Mouse (Mus musculus) heart, adult 9 months (tissue): Measurements from ENCODE around the gene Fv1.
A peak's percentile ranks its signal among the peaks of the same experiment; 100 is the strongest.

ENCODE experiments used
- DNase-seq, 2 experiments: peaks; one replicate each; pipeline ENCODE4 v3.0.0; 2022; ENCODE audit warnings: low spot score in 2 of 2

Fv1 gene

DNA sequence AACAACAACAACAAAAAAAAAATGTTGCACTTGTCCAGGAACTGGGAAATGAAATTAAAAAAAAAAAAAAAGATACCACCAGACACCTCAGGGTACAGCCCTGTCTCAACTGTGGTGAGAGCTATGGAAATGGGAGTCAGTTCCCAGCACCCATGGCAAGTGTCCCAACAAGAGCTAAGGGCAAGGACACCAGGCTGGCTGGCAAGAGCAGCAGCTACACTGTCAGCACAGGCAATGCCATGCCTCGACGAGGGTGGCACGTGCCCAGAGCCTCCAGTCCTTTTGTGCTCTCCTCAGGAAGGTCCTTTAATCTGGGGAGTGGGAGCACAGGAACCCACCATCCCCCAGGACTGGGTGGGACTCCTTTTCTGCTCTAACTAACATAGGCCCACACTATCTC, 15.4 kb downstream of the Fv1 start:
- DNase-seq = no peak

DNA sequence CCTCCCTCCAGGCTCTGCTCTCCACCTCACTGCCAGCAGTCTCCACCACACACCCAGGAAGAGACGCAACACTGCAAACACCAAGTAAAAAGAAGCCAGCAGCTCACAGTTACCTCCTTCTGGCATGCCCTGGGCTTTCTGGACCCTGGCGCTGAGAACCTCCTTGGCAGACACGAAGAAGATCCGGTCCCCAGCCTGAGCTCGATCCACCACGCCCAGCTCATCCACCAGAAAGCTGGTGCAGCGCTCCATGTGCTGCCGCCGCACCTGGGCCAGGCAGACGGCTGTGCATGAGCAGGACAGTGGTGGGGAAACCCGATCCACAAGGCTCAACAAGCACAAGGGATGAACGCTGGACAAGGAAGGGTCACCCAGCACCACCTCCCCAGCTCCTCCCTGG, 17.4 kb downstream of the Fv1 start:
- no peak for DNase-seq

DNA sequence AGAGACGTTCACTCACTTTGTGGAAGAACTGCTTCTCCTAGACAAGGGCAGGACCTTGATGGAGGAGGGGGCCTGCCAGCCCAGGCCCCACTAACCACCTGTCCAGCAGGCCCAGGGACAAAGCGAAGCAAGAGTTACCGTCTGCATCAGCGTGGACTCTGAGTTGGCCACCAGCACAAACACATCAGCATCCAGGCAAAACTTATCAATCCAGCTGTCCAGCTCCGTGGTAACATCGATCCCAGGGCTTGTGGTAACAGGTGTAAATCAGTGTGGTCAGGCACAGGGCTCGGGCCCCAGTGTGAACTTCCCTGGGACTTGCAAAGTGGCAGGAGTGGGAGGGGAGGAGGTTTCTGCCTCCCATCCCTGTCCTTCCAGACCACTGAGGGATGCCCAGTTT, 18.5 kb downstream of the Fv1 start:
- no peak for DNase-seq

DNA sequence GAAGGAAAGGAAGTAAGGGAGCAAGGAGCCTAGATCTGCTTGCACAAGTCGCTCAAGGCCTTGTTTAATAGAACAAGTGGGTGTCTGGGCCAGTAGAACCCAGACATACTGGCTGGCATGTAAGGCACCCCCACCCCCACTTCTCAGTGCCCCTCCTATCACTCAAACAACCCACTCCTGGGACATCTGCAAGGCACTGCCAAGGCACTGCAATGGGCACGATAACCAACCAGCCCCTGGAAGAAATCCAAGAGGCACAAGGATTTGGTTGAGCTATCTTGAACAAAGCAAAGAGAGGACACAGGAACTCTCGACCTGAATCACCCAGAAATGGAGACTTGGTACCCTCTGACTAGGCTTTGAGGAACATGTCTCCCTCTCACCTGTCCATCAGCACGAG, 19.5 kb downstream of the Fv1 start:
- DNase-seq = no peak

DNA sequence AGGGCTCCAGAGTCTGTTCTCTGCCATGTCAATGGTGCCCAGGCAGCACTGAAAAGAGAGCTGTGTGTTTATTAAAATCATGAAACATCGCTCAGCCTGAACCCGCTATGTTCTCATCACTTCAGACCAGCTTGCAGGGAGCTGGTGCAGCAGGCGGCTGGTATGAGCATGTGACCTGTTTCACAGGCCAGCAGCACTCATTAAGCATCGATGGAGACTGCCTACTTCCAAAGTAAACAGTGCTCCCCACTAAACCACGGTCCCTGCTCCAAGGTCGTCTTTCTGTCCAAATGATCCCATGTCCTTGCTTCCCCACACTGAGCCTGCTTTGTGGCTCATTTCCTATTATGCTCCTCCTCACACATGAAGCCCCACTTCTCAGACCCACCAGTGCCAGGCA, 21.6 kb downstream of the Fv1 start:
- DNase-seq = no peak

DNA sequence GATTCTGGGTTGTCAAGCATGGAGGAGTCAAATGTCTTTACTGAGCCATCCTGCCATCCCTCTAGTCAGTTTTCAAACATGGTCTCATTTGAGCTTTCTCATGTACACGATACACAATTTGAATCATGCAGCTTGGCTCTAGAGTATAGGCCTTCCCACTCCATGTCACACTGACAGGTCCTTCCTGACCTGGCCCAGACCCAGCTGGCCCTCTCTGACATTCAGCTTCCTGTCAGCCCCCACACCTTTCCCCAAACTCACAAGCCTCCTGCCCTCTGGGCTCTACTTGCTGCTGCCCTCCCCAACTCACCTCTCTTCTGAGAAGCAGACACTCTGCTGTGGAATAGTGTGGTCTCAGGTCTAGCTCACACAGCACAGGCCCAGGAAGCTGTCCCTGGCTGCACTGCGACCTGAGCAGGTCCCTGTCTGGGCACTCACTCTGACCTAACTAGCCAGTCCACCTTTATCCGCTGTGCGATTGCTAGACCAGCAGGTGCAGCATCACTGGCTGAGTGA, 27.1 kb downstream of the Fv1 start:
- no peak for DNase-seq

DNA sequence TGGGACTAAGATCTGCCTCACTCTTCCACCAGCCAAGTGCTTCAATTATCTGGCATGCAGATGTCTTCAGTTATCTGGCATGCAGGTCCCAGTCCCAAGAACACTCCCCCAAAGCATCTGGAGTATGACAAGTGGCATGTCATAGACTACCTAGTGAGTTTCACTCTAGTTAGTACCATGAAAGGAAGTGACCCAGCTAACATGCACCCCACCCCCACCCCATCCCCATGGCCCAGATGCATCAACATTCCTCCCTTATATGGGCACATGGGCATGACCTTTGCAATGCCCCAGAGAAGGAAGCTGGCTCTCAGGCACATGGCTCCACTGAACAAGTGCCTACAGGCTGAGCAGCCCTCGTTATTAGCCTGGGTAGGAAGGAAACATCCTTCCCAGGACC, 27.6 kb downstream of the Fv1 start:
- no peak for DNase-seq

DNA sequence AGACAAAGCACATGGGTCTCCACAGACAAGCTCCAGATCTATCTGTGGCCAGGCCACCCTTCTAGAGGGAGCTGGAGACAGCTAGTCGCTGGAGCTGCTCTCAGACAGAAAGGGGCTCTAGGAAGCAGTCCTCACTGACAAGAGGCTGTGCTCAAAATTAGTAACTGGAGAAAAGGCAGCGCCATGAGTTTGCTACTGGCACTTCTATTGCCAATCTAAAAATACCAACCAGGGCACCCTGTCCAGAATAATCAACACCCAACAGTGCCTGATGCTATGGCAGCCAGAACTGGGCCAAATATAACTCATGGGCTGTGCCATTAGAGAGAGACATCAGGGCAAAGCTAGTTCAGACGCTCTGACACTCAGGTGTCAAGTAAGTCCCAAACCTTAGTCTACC, 28.6 kb downstream of the Fv1 start:
- DNase-seq = peak; percentile 75 to 77

DNA sequence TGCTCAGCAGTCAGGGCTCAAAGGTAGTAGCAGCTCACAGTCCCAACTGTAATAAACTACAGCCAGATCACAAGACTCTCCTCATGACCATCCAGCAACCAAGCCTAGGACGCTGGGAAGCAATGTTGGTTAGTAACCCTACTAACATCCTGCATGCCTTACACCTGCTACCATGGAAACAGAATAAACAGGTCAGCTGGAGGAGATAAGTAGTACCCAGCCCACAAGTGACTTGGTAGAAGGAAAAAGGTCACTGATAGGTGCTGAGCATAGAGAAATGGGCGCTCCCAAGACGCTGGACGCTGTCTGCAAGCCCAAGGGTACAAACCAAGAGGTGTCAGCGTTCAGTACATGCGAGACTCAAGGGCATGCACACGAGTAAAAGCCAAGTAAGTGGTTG, 31.7 kb downstream of the Fv1 start:
- DNase-seq = peak; percentile 64 to 67

DNA sequence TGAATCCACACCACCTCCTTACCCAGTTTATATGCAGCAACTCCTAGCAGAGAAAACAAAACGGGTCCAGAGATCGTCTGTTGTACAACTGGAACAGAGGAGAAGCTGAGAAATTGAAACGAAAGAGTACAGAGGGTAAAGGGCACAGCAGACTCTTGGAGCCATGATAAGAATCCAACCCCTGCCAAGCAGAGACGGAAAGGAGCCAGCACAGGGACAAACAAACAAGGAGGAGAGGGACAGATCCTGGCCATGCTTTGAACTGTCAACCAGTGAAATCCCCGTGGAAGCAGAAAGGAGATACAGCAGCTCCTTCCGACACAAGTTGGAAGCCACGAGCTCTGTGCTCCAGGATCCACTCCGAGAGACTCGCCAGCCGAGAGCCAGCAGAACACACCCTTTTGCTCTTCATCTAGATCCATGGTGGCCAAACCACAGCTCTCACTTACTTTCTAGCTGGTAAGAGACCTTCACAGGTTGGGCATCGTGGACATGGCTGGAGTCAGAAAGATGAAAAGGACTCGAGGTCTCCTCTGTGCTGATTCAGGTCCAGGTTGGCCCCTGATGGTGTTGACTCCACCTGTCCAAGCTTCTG, 34.2 kb downstream of the Fv1 start:
- no peak for DNase-seq

DNA sequence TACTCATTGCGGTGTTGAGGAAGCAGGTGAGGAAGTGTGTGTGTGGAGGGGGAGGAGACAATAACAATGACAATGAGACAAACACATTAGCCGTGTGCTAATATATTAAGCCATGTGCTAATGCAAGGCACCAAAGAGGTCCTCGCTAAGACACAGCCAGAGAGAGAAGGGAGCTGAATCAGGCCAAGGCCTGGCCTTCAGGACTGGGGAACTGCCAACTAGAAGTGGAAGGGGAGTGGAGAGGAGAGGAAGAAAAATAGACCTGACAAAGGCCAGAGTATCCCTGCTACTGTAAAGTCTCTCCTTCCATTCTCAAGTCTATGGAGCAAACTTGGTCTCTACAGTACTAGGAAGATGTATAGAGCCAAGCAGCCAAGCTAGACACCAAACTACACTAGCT, 34.8 kb downstream of the Fv1 start:
- DNase-seq = no peak

DNA sequence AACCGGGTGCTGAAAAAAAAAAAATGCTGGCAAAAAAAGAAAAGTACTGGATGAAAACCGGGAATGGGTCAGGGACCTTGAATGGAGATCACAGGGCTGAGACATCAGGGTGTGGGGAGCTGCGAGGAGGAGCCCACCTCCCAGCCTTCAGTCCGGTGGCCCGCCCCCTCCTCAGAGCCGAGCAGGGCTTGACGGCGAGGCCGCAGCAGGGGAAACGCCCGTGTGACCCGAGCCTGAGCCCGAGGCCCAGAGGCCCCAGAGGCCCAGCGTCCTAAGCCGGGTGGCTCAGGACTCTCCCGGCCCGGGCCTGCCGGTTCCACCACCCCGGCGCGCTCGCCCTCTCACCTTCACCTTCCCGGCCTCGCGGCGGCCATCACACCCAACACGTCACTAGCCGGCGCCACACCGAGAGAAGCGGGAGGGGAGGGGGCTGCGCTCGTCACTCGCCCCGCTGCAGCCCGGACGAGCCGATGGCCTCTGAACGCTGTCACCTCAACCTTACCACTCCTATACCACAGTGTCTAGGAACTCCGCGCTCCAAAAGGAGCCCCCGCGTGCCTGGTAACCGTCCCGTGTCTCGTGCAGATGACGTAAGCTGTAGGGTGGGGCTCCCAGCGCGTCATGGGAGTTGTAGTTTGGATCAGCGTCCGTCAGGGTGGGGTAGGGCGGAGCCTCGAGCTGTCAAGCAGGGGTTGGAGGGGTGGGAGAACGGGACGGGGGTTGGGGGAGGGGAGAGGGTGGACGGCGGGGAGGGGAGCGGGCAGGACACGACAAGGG, 35.7 kb downstream of the Fv1 start, which contains the start of gene Mfn2:
Gene Mfn2, minus strand, starts transcription at position 392 of the 777 bp plus-strand sequence.
- DNase-seq = peak; percentile 90 to 94

DNA sequence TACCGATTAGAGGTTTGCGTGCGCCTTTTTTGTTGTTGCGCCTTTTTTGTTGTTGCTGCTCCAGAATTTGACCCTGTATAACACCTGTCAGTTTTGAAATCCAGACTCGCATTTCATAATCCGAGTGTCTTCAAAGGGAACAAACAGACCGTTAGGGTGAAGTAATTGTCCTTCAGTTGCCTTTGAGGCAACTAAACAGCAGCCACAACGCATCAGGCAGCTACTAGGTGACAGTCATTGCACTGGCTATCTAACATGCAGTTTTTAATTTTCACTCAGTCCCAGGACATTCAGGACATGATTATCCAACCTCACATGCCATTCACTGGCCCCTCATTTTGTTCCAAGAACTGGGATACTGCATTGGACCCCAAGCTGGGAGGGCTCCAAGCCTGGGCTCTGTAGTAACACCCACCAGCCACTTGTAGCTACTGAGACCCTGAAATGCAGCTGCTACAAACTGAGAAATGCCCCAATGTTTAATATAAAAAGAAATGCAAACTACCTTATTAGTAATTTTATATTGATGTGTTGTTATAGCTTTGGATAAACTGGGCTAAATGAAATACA, 36.4 kb downstream of the Fv1 start:
- peak in 1 of 2 experiments; percentile 65 for DNase-seq

DNA sequence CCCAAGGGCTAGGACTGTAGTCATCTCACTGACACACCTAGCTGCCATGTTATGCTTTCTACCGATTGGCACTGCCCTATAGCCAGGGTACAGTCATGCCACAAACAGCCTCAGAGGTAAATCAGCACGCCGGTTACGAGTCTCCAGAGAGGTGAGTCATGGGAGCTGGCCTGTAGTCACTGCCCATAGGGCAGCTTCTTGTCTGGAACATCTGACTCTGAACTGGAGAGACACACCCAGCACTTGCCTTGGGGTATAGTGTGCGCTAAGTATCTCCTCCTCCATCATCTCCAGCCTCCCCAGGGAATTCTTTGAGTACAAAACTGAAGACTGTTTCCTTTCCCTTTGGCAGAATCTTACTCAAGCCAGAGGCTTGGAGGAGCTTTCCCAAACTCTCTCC, 37.5 kb downstream of the Fv1 start:
- DNase-seq = no peak

DNA sequence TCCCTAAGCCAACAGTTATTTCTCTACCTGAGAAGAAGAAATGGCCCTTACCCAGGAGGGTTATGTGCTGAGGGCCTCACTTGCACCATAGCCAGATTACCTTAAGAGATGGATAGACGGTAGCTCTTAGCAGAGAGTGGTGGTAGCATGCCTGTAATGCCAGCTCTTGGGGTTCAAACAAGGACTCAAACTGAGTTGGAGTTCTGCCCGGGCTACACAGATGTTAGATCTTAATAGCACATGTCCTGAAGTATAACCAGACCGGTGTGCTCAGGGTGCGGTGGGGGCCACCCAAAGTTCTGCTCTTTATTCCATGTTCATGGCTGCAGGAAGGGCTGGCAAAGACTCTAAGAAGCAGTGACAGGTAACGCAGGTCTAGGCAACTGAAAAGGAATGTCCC, 40.7 kb downstream of the Fv1 start:
- DNase-seq = peak in 1 of 2 experiments; percentile 59

DNA sequence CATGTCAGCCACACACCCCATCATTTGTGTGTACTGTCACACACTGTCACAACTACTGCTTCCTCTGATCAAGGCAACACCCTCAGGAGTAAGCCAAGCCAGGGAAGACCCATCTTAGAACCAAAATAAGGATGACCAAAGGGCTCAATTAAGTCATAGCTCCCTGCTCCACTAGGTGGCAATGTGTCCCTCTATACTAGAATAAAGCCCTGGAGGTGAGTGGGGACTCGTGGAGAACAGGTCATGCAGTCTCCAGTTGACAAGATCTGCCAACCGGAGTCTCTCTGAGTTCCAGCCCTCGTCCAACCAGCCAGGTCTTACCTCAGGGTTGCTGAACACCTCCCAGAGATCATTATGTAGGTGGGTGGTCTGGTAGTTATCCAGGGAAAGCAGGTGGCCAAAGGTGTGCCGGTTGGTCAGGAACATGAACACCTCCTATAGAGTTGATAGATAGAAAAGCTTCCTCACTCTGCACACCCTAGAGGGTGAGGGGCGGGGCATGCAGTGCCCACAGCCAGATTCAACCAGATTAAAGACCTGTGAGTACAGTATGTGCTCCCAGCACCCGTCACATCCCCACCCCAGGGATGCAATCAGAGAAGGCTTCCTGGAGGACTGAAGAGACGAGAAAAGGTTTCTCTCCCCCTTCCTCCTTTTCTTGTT, 49.8 kb downstream of the Fv1 start:
- peak in 1 of 2 experiments; percentile 55 for DNase-seq
